Mouse (Mus musculus) right cerebral cortex, postnatal 14 days (tissue): ENCODE data around the gene Bicdl1.

Source experiments
- DNase-seq: peaks from one replicate; pipeline ENCODE4 v3.0.0; 2022

Gene Bicdl1

GRCm38 (mm10) chr5:115666366-115667065 is 64.9 kb downstream of the Bicdl1 start:
- no peak for DNase-seq

GRCm38 (mm10) chr5:115662658-115663057 is 68.8 kb downstream of the Bicdl1 start:
- no peak for DNase-seq

GRCm38 (mm10) chr5:115658352-115658751 is 73.1 kb downstream of the Bicdl1 start:
- DNase-seq, result no peak

- DNase-seq, result no peak
These were observed 74.2 kb downstream of the Bicdl1 start for GRCm38 (mm10) chr5:115657234-115657633.

GRCm38 (mm10) chr5:115656677-115657076 is 74.7 kb downstream of the Bicdl1 start:
- no peak for DNase-seq

- no peak for DNase-seq
These were observed 77.6 kb downstream of the Bicdl1 start for GRCm38 (mm10) chr5:115653776-115654175.

- DNase-seq, result peak; percentile 100
These were observed 78.5 kb downstream of the Bicdl1 start for GRCm38 (mm10) chr5:115652681-115653575.

- no peak for DNase-seq
These were observed 79.6 kb downstream of the Bicdl1 start for GRCm38 (mm10) chr5:115651821-115652220.

GRCm38 (mm10) chr5:115650885-115651284 is 80.5 kb downstream of the Bicdl1 start:
- DNase-seq, result no peak

GRCm38 (mm10) chr5:115649699-115650098 is 81.7 kb downstream of the Bicdl1 start:
- DNase-seq, result no peak

GRCm38 (mm10) chr5:115648876-115649275 is 82.5 kb downstream of the Bicdl1 start:
- no peak for DNase-seq

GRCm38 (mm10) chr5:115644192-115644591 is 87.2 kb downstream of the Bicdl1 start:
- no peak for DNase-seq

GRCm38 (mm10) chr5:115635536-115635935 is 95.9 kb downstream of the Bicdl1 start:
- no peak for DNase-seq

- DNase-seq, result no peak
These were observed 97.4 kb downstream of the Bicdl1 start for GRCm38 (mm10) chr5:115634046-115634445.

- no peak for DNase-seq
These were observed 98.4 kb downstream of the Bicdl1 start for GRCm38 (mm10) chr5:115633060-115633459.

- DNase-seq, result peak; percentile 56
These were observed 99.1 kb downstream of the Bicdl1 start for GRCm38 (mm10) chr5:115632358-115632714.

- DNase-seq, result peak; percentile 91
These were observed 99.7 kb downstream of the Bicdl1 start, which contains the start of gene Rab35 for GRCm38 (mm10) chr5:115631505-115632357. Rab35 (plus strand) TSS chr5:115631908.

- DNase-seq, result no peak
These were observed 101.1 kb downstream of the Bicdl1 start for GRCm38 (mm10) chr5:115630291-115630690.

GRCm38 (mm10) chr5:115629672-115630071 is 101.7 kb downstream of the Bicdl1 start:
- DNase-seq, result no peak

GRCm38 (mm10) chr5:115628083-115628482 is 103.3 kb downstream of the Bicdl1 start:
- DNase-seq, result no peak

GRCm38 (mm10) chr5:115626237-115626886 is 105.1 kb downstream of the Bicdl1 start:
- DNase-seq, result no peak

GRCm38 (mm10) chr5:115623694-115624440 is 107.6 kb downstream of the Bicdl1 start:
- DNase-seq, result no peak
